Mouse (Mus musculus): ENCODE measurements around the gene Afap1l2.

Afap1l2 gene

DNA sequence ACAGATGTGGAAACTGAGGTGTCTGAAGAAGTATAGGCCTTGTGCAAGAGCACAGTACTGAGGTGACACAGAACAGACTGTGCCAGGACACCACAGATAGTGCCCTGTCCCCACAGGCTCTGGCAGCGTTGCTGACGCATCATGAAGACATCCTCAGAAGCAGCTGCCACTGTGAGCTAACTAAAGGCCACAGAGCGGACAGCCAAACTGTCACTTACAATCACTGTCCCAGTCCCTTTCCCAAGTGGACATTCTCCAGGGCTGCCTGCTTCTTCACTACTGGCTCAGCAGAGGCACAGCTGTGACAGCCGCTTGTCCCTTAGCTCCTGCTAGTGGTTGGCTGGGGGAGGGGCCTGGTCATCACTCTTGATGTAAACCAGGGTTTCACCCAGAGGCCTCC lies 33.9 kb downstream of the Afap1l2 start:
- no peak for DNase-seq

DNA sequence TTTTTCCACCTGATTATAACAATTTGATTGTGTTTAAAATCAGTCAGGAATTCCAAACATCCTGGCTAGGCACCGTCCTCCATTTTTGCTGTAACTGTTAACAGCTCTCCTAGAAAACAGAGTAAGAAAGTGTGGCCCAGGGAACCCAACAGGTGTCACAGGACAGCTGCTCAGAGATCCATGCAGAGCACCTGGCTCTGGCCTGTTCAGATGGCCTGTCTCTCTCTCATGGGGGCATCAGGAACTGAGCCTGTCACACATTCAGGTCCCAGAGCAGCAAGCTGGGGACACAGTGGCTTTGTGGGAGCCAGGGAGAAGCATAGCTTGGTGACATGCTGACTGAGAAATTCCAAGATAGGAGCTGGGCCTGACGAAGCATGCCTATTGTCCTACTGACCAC lies 35.3 kb downstream of the Afap1l2 start:
- DNase-seq = no peak

DNA sequence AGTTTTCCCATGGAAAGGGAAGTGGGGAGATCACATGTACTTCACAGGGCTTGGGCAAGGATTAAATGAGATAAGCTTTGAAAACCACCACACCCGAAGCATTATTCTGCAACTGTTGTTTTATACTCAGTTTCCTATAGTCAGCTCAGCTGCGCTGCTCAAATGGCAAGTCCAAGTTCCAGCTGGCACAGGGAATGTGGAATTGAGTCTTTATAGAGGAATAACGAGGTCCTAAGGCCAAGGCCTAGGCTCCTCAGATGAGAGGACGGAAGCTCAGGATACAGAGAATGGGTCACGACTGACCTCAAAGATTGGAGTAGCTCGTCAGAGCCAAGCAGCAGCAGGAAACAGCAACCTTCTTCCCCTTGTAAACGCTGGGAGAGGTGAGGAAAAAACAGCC lies 36.7 kb downstream of the Afap1l2 start:
- DNase-seq = no peak

DNA sequence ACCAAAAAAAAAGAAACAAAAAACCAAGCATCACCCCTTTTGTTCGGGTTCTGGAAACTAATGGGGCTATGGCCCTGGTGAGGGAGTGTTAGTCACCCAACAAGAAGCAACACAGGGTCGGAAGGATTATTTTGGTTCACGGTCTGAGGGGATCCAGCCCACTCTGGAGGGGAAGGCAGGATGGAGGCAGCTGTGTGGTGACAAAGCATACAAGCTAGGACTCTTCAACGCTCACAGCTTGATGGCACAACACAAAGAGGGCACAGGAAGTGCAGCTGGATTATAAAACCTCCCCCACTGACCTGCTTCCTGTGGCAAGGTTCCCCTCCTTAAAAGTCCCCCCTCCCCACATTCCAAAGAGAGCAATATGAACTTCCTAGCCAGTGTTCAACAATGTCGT lies 44.2 kb downstream of the Afap1l2 start:
- DNase-seq = no peak

DNA sequence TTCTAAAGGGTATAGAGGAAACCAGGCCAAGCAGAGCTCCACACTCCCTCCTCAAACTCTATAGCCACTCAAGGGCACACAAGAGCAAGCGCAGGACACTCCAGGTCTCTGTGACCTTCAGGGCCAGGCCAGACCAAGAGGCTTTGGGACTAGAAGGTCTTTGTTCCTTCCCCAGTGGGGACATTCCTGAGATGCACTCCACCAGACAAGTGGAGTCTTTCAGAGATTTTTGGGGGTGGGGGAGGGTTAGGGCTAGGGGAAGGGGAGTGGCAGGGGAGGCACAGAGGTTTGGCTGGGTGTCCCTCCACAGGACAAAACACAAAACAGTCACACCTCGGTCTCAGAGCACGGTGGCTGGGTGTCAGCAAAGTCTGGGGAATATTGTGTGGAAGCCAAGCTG lies 48.4 kb downstream of the Afap1l2 start:
- DNase-seq = no peak

DNA sequence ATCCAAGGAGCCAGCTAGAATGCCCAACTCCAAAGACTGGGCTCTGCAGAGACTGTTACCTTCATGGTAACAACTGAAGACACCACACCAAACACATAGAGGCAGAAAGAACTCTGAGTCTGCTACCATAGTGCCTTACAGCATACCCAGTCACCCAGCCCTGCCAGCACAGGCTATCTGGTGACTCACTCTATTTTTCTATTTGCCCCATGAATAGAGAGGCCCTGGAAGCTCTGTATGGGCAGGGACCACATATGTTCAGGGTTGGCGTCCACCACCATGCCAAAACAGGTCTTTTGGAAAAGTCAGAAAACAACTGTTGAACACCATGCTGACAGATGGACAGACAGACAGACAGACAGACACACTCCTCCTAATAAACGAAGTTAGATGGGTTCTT lies 49.0 kb downstream of the Afap1l2 start:
- no peak for DNase-seq

DNA sequence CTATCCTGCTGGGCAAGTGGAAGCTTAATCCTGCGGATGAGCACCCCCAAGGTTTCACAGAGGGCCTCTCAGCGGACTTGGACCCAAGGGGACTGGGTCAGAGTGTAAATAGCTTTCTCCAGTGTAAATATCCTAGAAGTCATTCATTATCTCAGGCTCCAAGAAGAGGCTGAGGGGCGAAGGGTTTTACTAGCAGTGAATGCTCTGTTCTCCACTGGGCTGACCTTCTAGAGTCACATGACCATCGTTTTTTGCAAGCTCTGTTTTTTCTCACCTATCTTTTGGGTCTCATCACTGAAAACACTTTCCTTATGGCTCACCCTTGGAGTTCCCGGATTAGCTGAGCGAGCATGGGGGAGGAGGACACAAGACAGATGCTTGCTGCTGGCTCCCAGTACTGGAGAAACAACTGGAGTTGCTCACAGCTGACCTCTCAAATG lies 49.4 kb downstream of the Afap1l2 start:
- no peak for DNase-seq

DNA sequence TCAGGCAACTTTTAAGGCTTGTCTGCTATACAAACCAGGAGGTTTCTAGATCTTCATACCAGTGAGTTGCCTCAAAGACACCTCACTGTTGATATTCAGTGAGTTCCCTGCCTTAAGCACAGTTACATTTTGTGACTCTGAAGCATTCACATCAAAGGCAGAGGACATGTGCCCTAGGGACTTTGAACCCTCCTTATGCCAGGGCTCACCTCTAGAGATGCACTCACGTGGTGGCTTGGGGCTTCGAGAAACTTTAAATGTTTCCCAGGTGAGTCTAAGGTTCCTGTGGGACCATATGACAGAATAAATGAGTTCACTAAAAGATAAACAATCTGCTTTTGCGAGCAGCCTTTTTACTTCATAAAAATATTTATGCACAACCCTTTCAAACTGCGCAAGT lies 50.0 kb downstream of the Afap1l2 start:
- DNase-seq = no peak

DNA sequence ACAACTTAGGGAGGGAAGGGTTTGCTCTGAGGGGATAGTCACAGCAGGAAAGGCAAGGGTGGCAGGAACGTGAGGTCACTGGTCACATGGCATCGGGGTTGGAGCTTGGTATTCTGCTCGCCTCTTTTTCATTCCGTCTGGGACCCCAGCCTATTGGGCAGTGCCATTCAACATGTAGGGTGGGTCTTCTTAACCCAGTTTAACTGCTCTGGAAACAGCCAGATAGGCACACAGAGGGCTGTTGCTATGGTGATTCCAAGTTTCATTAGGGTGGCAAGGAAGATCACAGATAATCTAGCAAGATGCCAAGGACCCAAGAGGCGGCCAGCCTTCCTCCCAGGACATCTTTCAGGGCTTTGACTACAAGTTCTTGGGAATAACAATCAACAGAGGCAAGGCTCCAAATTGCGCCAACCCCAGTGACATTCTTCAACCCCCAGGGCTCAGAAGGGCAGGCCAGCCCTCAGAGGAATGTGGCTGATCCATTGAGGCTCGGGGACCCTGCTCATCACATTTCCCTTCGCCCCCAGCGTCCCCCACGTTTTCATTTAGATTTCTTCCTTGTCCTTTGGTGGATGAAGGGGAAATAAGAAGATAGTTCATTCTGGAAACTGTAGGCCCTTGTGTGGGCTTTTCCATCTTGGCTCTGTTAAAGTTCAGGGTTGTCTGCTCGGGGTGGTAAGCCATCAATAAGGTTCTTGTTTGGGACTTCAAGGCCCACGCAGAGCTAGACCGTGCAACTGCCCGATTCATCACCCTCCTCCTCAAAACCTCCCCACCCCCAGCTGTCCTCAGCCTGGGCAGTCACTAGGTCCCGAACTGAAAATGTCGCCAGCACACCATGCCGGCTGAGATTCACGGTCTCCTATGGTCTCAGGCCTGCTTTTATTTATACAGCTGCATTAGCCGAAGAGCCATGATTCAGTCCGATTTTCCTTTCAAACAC lies 52.2 kb downstream of the Afap1l2 start:
- no peak for DNase-seq

DNA sequence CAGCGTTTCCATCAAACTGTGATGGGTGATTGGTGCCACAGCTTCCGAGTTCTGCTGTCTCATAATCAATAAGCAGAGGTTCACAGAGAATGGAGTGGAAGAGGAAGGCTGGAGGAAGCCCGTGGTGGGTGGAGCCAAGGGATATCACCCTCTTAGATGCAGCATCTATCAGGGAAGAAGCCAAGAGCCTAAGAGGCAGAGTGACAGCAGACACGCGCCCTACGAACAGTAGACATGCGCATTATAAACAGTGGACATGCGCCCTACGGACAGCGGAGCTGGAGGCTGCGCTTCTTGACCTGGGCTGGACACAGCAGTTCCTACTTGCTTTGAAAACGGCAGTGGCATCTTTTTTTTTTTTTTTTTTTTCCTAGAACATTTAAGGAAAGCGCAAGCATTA lies 53.2 kb downstream of the Afap1l2 start:
- DNase-seq = no peak

DNA sequence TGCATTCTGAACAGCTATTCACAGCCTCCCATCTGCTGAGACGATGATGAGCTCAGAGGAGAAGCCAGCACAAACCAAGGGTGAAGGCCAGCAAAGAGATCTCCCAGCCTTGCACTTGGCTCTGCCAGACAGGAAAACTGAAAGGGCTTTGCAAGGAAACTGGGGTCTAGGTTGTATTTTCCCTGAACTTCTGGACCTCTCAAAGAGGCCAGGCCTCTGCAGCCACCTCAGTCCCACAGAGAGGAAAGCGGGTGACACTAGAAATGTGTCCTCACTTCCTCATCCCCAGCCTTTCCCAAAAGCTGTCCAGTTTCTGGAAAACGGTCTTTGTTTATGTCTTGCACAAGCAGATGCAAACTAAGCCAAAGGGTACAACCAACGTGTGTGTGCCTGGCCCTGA lies 54.2 kb downstream of the Afap1l2 start:
- no peak for DNase-seq

DNA sequence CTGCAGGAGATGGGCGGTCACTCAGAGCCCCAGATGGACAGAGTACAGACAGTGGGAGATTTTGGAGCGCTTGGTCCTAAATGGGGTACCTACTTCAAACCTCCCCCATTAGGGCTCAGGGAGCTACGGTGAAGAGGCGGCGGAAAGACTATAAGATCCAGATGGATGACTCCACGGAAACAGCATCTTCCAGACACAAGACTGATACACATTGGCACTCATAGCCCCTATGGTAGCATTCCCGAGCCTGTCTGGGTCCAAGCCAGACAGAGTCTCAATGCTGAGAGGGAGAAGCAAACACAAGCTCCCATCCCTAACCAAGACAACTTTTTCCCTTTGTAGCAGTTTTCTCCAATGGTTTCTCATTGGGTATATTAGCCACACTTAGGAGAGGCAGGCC lies 57.2 kb downstream of the Afap1l2 start:
- DNase-seq = no peak

DNA sequence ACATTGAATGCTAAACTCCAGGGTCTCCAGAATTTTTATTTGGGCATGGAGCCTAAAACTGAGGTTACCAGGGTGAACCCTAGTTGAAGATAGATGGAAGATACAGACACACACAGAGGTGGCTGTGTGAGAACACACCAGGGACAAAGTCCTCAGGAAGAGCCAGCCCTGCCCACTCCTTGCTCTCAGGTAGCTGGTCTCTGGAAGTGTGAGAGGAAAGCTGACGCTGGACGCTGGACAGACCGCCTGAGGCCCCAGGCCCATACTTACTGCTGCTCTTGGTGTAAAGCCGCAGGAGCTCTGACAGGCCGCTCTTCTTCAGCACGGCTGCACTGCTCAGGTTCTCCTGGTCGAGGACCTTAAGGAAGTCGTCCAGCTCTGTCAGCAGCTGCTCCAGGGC lies 58.2 kb downstream of the Afap1l2 start:
- no peak for DNase-seq

DNA sequence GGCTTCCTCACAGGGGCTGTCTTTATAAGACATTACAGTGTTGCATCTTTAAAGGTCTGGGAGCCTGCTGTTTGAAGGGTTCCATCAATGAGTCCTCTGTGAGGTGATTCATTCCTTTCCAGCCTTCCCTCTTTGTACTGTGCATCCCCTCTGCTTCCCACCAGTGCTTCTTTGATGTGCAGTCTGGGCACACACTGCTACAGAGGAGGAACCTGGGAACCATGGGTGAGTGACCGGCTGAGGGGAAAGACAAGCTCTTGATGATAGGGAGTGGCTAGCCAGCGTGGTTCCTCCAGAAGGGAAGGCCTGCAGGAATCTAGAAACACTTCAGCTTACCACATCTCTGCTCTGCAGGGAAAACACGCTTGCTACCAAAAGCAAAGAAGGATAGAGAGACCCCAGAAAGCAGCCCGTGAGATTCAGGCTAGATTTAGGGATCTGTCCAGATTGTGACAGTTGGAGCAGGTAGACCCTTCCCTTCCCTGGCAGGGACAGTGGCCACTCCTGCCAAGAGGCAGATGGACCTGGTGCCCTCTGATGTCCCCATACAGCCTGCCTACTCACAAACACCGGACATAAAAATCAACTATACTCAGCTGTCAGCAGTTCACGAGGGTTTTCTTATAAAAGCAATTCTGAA lies 59.9 kb downstream of the Afap1l2 start:
- no peak for DNase-seq

DNA sequence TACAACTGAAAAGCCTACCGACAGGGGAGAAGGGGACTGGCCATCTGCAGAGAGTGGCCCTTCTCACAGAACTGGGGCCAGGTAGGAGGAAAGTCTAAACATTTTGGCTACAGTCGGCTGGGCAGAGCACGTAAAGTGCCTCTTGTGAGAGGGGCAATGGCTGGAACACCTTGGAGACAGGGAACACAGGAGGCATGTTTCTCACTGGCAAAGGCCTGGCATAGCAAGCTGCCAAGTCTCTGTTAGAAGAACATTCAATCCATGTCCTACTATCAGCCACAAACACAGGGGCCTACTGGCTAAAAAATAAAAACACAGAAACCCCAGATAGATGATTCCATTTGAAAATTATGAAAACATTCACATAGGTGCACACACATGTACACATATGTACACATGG lies 61.3 kb downstream of the Afap1l2 start:
- no peak for DNase-seq

DNA sequence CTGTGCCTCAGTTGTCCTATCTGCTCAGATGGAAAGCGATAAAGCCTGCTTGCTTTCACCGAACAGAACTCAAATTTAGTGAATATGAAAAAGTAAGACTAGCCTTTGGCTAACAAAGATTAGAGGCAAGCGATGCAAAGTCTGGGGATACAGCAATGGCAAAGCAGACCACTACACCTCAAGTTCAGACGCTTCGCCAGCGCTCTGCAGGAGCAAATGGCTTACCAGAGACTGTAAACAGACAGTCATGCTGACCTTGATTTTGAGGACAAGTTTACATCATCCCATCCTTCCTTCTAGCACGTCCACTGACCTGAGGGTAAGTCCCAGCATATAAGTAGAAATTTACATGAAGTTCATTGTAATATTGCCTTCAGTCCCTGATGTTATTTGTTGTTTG lies 61.8 kb downstream of the Afap1l2 start:
- no peak for DNase-seq

DNA sequence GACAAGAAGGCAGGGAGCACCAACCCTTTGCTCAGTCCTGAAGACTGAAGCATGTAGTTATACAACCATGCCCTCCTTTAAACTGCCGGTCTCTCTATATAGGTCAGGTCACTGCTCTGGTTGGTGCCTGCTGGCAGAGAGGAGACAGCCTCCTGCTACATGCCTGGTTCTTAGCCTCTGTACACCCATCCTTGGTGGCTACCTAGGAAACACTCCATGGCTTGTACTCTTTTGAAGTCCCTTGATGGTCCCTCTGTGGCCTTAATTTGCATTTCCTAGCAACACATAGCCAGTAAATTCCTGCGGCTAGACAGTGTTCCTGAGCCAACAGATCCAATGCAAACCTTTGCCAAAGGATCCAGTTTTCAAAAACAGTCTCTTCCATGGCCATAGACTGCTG lies 62.4 kb downstream of the Afap1l2 start:
- DNase-seq = no peak

DNA sequence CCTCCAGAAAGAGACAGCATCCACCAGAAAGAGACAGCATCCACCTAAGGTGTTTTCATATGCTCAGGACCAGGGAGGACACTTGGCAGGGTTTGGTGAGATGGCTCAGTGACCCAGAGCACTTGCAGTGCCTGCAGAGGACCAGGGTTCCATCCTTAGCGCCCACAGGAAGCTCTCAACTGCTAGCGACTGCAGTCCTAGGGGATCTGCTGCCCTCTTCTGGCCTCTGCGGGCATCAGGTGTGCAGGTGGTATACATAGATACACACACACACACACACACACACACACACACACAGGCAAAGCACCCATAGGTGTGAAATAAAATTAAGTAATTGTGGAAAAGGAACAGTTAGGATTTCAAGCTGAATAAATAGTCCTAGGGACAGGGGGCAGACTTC lies 63.2 kb downstream of the Afap1l2 start:
- DNase-seq = no peak

DNA sequence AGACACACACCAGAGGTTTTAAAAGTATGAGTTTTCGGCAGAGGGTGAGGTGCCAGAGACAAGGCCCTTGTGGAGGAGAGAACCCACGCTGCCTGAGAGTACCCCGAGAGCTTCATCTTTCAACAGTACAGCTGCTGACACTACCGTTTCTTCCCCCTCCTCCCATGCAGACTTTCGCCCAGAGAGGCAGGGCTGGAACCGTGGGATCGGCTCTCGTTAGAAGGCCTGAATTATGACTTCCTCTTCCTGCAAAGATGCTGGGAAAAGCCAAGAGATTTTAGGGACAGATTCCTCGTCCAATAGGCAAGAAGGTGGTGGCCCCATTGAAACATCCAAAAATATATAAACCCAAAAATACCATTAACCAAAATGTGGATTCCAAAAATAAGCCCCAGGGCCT lies 63.8 kb downstream of the Afap1l2 start:
- no peak for DNase-seq

DNA sequence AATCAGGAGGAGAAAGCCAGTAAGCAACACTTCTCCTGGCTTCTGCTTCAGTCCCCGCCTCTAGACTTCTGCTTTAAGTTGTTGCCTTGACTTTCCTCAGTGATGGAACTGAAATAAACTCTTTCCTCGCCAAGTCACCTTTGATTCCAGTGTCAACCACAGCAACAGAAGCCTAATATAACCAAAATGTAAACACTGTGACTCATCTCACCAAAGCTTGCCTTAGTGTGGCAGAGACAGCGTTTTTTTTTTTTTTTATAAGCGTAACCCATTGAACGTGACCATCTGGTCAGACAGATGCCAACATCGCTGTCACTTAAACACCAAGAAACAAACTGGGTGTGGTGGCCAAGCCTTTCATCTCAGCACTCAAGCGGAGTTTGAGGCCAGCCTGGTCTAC lies 65.8 kb downstream of the Afap1l2 start:
- no peak for DNase-seq

DNA sequence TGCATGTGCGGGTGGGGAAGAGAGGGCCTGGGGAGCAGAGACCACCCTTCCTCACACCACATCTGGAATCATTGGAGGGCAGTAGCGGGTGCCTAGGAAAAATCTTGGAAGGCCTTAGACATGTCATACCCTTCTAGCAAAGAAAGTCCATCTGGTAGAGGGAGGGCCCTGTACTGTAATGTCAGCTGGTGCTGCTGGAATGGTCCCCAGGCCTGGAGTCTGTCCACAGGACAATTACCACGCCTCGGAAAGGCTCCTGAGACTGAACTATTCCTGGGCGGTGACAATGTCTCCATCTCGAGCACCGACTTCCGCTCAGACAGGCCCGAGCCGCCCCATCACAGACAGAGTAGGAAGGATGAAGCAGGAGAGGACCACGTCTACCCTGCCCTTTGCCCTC lies 67.5 kb downstream of the Afap1l2 start:
- no peak for DNase-seq

DNA sequence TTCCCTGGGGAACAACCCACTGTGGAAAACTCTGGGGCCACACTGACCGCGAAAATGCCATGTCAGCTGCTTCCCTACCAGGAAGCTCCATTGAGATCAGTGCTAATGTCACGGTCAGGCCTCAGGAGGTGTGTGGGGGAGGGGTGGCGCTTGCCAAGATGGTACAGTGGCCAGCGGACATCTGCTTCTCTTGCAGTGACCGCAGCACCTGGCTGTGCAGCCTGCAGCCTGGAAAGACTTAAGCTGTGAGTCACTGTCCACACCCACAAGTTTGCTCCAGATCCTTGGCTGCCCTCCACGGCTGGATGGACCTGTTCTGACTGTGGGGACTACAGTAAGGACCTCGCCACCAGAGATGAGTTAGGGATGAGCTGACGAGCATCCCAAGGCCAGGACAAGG lies 68.2 kb downstream of the Afap1l2 start:
- DNase-seq = no peak

DNA sequence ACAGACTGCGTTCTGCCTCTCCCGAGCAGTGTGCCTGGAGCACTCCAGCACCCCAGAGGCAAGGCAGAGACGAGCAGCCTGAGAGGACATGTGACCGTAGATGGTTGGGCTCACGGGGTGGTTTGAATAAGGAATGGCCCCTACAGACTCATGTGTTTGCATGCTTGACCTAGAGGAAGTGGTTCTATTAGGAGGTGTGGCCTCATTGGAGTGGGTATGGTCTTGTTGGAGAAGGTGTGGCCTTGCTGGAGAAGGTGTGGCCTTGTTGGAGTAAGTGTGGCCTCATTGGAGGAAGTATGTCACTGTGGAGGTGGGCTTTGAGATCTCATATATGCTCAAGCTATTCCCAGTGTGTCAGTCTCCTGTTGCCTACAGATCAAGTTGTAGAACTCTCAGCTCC lies 70.1 kb downstream of the Afap1l2 start:
- no peak for DNase-seq

DNA sequence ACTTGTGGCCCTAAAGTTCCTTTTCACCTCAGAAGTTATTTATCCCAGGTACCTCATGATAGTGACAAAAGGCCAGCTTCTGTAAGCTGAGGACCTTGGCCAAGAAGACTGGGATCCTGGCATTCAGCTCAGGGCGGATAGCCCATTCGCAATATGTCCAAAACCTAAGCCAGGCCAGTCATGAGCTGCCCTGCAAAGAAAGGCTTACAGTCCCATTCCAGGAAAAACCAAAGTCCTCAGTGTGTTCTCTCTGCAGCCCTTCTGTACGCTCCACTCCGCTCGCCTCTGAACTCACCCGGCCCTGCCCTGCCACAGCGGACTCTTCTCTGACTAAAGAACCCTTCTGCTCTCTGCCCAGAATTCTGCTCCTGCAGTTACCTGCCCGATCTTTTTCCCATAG lies 71.8 kb downstream of the Afap1l2 start:
- DNase-seq = no peak

DNA sequence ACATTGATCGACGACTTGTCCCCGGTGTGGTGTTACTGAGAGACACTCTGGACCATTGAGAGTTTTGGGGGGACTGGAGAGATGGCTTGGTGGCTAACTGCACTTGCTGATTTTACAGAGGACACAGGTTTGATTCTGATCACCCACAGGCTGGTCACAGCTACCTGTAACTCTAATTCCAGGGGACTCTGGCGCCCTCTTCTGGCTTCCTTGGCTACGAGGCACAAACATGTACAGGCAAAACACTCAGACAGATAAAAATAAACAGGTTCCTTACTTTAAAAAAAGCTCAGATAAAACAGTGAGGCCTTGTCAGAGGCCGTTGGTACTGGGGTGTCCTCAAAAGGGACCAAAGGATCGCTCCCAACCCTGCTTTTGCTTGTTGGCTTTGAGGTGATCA lies 72.3 kb downstream of the Afap1l2 start:
- no peak for DNase-seq
